Mouse (Mus musculus) layer of hippocampus, adult 9-11 months (tissue): ENCODE measurements around the gene Fxr2.

Experiments
- DNase-seq: peaks from one replicate; pipeline ENCODE4 v3.0.0; 2022

The Fxr2 gene

GRCm38 (mm10) chr11:69632284-69633089 lies at the start of gene Fxr2:
Gene Fxr2 (plus strand): TSS chr11:69632990.
- DNase-seq, result peak; percentile 100

GRCm38 (mm10) chr11:69584008-69584407 lies 48.8 kb upstream of the Fxr2 start:
- DNase-seq, result no peak

- DNase-seq, result no peak
Measured at GRCm38 (mm10) chr11:69584937-69585336, 47.9 kb upstream of the Fxr2 start.

GRCm38 (mm10) chr11:69585718-69586325 lies 47.0 kb upstream of the Fxr2 start:
- no peak for DNase-seq

GRCm38 (mm10) chr11:69589207-69589834 lies 43.5 kb upstream of the Fxr2 start:
- DNase-seq, result no peak

- DNase-seq, result no peak
Measured at GRCm38 (mm10) chr11:69590622-69591021, 42.2 kb upstream of the Fxr2 start.

GRCm38 (mm10) chr11:69591424-69591823 lies 41.4 kb upstream of the Fxr2 start:
- DNase-seq, result no peak

GRCm38 (mm10) chr11:69591899-69592637 lies 40.7 kb upstream of the Fxr2 start:
- DNase-seq, result peak; percentile 79

- DNase-seq, result no peak
Measured at GRCm38 (mm10) chr11:69592799-69593198, 40.0 kb upstream of the Fxr2 start.

GRCm38 (mm10) chr11:69594853-69595252 lies 37.9 kb upstream of the Fxr2 start:
- DNase-seq, result no peak

GRCm38 (mm10) chr11:69599436-69599835 lies 33.4 kb upstream of the Fxr2 start:
- DNase-seq, result no peak

- peak; percentile 80 for DNase-seq
Measured at GRCm38 (mm10) chr11:69600098-69600497, 32.7 kb upstream of the Fxr2 start.

GRCm38 (mm10) chr11:69601768-69602167 lies 31.0 kb upstream of the Fxr2 start:
- DNase-seq, result no peak

- DNase-seq, result no peak
Measured at GRCm38 (mm10) chr11:69603516-69603915, 29.3 kb upstream of the Fxr2 start.

- no peak for DNase-seq
Measured at GRCm38 (mm10) chr11:69604347-69604746, 28.4 kb upstream of the Fxr2 start.

GRCm38 (mm10) chr11:69604795-69605664 lies 27.8 kb upstream of the Fxr2 start:
- no peak for DNase-seq

GRCm38 (mm10) chr11:69605726-69606490 lies 26.9 kb upstream of the Fxr2 start, which contains the start of gene Atp1b2:
Gene Atp1b2 (minus strand): TSS chr11:69605942.
- peak; percentile 80 for DNase-seq

GRCm38 (mm10) chr11:69606491-69606795 lies 26.3 kb upstream of the Fxr2 start:
- DNase-seq, result no peak

GRCm38 (mm10) chr11:69606832-69607231 lies 26.0 kb upstream of the Fxr2 start:
- no peak for DNase-seq

- DNase-seq, result no peak
Measured at GRCm38 (mm10) chr11:69608525-69608924, 24.3 kb upstream of the Fxr2 start.

GRCm38 (mm10) chr11:69609416-69609815 lies 23.4 kb upstream of the Fxr2 start:
- no peak for DNase-seq

GRCm38 (mm10) chr11:69610899-69611298 lies 21.9 kb upstream of the Fxr2 start:
- DNase-seq, result no peak
